Mouse (Mus musculus) right cerebral cortex, adult 2 months (tissue): ENCODE measurements at regions not wholly inside any gene's neighbourhood (a gene's known extent, or its start where the extent isn't known, plus 50 kb on each side); places are given as distances from the start of the nearest gene placed in this dataset.
"Not testable (repeated sequence)": the region's sequence is repeated elsewhere in the genome, so short reads cannot be mapped to it uniquely, and the experiment has no call there.

Source experiments
- DNase-seq, 2 experiments: peaks; one replicate each; pipeline ENCODE4 v3.0.0; 2021 to 2022; ENCODE audit warnings: low spot score in 2 of 2

GRCm38 (mm10) chr14:112534971-112535370 is 779.4 kb upstream of the Tpm3-rs7 start:
- DNase-seq, result not testable (repeated sequence)

GRCm38 (mm10) chr14:112535914-112536313 is 778.5 kb upstream of the Tpm3-rs7 start:
- DNase-seq, result no peak

GRCm38 (mm10) chr14:112542261-112542660 is 772.1 kb upstream of the Tpm3-rs7 start:
- no peak for DNase-seq

GRCm38 (mm10) chr14:112548798-112549197 is 765.6 kb upstream of the Tpm3-rs7 start:
- no peak for DNase-seq

GRCm38 (mm10) chr14:112562246-112562645 is 752.2 kb upstream of the Tpm3-rs7 start:
- no peak for DNase-seq

GRCm38 (mm10) chr14:112594715-112595114 is 719.7 kb upstream of the Tpm3-rs7 start:
- DNase-seq, result no peak

- DNase-seq, result no peak
Measured at GRCm38 (mm10) chr14:112620701-112621100, 693.7 kb upstream of the Tpm3-rs7 start.

GRCm38 (mm10) chr14:112657634-112658033 is 656.8 kb upstream of the Tpm3-rs7 start:
- no peak for DNase-seq

- DNase-seq, result no peak
Measured at GRCm38 (mm10) chr14:112659819-112660218, 654.6 kb upstream of the Tpm3-rs7 start.

- no peak for DNase-seq
Measured at GRCm38 (mm10) chr14:112680684-112681083, 633.7 kb upstream of the Tpm3-rs7 start.

- DNase-seq, result peak; percentile 4 to 29
Measured at GRCm38 (mm10) chr14:112686037-112686436, 628.4 kb upstream of the Tpm3-rs7 start.

- DNase-seq, result no peak
Measured at GRCm38 (mm10) chr14:112719513-112719912, 594.9 kb upstream of the Tpm3-rs7 start.
